Mouse (Mus musculus): ENCODE measurements around the gene Amigo2. TPM values are rescaled to one million over a fixed set of nuclear protein-coding genes. Genes with fewer than 3 reads are reported as not detected.

Gene Amigo2
- polyA plus RNA-seq, 1 experiment from 2014 or later, result 7.9 TPM

DNA sequence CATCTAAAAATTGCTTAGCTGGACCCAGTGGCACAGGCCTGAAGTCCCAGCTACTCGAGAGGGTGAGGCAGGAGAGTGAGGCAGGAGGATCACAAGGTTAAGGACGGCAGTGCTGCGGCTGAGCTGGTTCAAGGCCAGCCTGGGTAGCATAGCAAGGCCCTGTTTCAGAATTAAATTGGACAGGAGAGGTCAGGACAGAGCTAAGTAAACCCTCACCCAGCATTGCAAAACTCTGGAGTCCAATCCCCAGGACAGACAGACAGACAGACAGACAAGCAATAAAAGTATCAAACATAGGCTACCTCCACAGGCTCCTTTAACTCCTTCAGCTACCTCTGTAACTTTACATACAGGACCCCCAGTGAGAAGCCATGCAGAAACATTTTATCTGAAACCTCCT, 42.2 kb downstream of the Amigo2 start:
- 89% methylated on average over 3 of the region's 3 CpGs for WGBS
- no peaks in the 10 kb centered on the region for H3K36me3 ChIP-seq
- no peak overlapping the region for H3K27ac ChIP-seq (replicated peaks)
- H3K27me3 ChIP-seq, result no peaks in the 10 kb centered on the region
- no peak for ATAC-seq (ENCODE audit: low FRiP score, low read depth)
- H3K4me1 ChIP-seq, result no peaks in the 10 kb centered on the region
- no peak overlapping the region for H3K4me2 ChIP-seq (replicated peaks)
- no peak overlapping the region for H3K4me3 ChIP-seq
- H3K9me3 ChIP-seq, result no peaks in the 10 kb centered on the region
- H3K9ac ChIP-seq (replicated peaks), result no peak overlapping the region

DNA sequence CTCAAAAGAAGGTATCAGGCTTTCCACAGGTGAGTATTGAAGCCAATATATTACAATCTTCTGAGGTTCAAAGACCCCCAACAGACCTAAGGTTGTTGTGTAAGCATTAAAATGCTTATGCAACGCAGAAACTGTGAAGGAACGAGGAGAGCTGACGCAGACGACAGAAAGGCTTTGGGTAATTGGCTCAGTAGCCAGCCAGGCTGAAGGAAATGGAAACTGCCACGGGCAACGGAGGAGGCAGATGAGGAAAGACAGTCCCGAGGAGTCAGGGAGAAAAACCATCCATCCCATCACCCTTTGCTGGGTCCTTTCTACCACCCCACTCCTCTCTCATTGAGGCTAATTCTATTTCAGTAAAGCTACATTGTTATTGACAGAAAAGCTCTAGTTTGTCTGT, 50.4 kb downstream of the Amigo2 start:
- ATAC-seq (ENCODE audit: low FRiP score, low read depth), result no peak
- H3K4me3 ChIP-seq, result no peak overlapping the region
- no peaks in the 10 kb centered on the region for H3K4me1 ChIP-seq
- no peak overlapping the region for H3K4me2 ChIP-seq (replicated peaks)
- H3K36me3 ChIP-seq, result no peaks in the 10 kb centered on the region
- 76% methylated on average over 7 of the region's 7 CpGs for WGBS
- no peak overlapping the region for H3K27ac ChIP-seq (replicated peaks)
- H3K27me3 ChIP-seq, result no peaks in the 10 kb centered on the region
- no peaks in the 10 kb centered on the region for H3K9me3 ChIP-seq
- no peak overlapping the region for H3K9ac ChIP-seq (replicated peaks)

DNA sequence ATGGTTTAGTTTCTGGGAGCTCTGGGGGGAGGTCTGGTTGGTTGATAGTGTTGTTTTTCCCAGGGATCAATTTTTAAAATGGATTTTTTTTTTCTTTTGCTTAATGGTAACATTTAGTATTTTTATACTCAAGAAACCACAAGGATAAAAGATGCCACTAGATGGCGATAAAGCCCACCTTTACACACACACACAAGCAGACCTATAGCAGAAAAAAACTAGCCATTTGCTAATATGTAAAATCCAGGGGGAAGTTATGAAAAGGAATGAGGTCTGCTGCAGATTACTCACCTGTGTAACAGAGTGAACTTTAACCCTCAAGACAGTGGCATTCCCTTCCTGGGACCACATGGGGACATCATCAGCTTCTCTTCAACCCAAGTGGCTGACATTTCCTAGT, 51.5 kb downstream of the Amigo2 start:
- Histone ChIP-seq H3K4me3 (no peak overlapping the region), H3K27ac (replicated peaks) (no peak overlapping the region), H3K4me1 (no peaks in the 10 kb centered on the region), H3K4me2 (replicated peaks) (no peak overlapping the region), H3K27me3 (no peaks in the 10 kb centered on the region), H3K36me3 (no peaks in the 10 kb centered on the region), H3K9me3 (no peaks in the 10 kb centered on the region), H3K9ac (replicated peaks) (no peak overlapping the region)
- no peak for ATAC-seq (ENCODE audit: low FRiP score, low read depth)
- 0% methylated on average over 1 of the region's 1 CpGs for WGBS

Other genes with a start within 250 kb of the Amigo2 start
- 14.2 and 17.3 TPM in 2 replicates for gene Slc38a4, start 191.3 kb downstream of the Amigo2 start, polyA plus RNA-seq (2016; fragmentation: Nextera tagmentation; extraction: Ambion mirVana)
- 3.2 and 4.3 TPM in 2 replicates for gene Pced1b, start 180 bp downstream of the Amigo2 start, polyA plus RNA-seq (2016; fragmentation: Nextera tagmentation; extraction: Ambion mirVana)

All from midbrain, embryonic 12.5 days (tissue).